Mouse (Mus musculus) embryonic fibroblast, embryonic 13.5 days (primary cell): ENCODE measurements around the gene Acot12.

Experiments used
- CTCF ChIP-seq: IDR thresholded peaks from 2 replicates; pipeline ENCODE4 v1.5.1; 2011; ENCODE audit warnings: mild to moderate bottlenecking, control low read depth, low read length, moderate library complexity, borderline replicate concordance; ENCODE audit not compliant: insufficient read depth
- POLR2A ChIP-seq: IDR thresholded peaks from 2 replicates; pipeline ENCODE4 v1.6.1; 2011; ENCODE audit warnings: low read depth, mild to moderate bottlenecking, control low read depth, low read length, moderate library complexity

- TF ChIP-seq POLR2A (no peak), CTCF (no peak)
These were observed 13.4 kb upstream of the Acot12 start for GRCm38 (mm10) chr13:91727899-91728298.
